Mouse (Mus musculus): Measurements from ENCODE around the gene Ctnnbip1. TPM values are rescaled to one million over a fixed set of nuclear protein-coding genes. Genes with fewer than 3 reads are reported as not detected.

Gene Ctnnbip1
- polyA plus RNA-seq, 3 experiments from 2014 or later: 0.59 to 1.4 (median 1.4) TPM

DNA sequence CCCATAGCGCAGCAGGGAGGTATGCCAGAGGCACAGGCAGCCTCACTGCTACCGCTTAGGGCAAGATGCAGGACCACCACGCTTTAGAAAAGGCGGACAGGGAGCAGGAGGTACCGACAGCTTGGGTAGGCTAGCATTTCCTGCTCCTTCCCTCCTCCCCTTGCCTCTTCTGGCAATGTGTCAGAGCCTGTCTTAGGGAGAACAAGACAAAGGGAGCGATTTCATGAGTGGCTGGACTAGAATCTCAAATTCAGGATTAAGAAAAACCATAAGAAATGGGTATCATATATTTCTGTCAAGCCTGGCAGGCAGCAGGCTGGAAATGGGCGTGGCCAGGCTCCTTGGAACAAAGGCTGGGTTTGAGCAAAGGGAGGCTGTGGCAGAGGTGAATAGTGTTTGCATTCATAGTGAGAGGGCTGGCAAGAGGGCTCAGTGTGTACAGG, 44.9 kb downstream of the Ctnnbip1 start:
- ATAC-seq: no peak

DNA sequence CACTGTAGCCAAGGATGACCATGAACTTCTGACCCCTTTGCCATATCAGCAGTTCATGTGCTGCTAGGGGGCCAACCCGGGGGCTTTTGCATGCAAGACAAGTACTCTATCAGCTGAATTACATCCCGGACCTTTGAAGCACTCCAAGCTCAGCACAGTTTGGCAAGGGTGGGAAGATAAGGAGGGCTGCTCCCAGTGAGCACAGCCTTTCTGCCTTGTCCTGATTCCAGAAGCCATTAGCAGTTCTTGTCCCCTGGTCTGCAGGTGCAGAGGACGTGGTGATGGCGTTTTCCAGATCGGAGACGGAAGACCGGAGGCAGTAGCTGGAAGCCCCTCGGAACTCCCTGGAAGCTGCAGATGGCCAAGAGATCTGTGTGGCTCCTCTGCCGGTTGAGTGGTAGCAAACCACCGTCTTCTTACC, 45.9 kb downstream of the Ctnnbip1 start:
- no peak for ATAC-seq

DNA sequence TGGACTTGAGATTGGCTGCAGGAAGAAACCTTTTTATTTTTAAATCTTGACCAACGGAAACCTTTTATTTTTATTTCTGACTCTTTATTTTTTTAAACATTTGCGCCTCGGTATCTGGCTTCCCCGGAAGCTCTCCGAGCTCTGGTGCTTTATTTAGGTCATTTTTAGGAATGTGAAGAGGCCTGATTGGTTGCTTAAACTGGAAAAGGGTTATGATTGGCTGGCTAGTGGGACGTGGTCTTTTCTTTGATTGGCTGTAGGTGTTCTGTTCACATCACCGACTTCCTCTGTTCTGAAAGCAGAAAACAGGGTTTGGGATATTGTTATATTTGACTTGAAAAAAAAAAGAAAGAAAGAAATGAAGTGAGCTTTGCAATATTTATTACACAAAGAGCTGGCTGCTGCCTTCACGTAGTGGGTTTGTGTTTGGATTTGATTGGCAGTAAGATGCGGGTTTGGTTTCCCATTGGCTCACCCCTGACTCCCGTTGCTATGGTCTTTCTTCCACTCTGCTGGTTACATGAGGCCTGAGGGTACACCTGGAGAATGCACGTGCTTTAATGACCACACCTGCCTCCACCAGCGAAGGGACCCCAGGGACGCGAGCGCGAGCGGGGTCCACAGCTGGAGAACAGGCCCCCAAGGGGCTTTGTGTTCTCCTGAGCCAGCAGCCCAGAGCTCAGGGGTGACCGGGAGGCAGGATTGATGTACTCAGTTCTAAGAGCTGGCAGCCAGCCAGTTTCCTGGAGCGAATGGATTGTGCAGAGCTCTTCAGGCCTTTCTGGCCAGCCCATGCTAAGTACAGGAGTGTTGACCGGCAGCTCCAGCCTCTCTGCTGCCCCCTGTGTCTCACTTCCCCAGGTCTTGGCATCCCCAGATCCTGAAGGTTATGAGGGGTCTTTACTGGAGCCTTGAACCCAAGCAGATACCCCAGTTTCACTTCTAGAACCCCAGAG, 46.7 kb downstream of the Ctnnbip1 start:
- no peak for ATAC-seq

DNA sequence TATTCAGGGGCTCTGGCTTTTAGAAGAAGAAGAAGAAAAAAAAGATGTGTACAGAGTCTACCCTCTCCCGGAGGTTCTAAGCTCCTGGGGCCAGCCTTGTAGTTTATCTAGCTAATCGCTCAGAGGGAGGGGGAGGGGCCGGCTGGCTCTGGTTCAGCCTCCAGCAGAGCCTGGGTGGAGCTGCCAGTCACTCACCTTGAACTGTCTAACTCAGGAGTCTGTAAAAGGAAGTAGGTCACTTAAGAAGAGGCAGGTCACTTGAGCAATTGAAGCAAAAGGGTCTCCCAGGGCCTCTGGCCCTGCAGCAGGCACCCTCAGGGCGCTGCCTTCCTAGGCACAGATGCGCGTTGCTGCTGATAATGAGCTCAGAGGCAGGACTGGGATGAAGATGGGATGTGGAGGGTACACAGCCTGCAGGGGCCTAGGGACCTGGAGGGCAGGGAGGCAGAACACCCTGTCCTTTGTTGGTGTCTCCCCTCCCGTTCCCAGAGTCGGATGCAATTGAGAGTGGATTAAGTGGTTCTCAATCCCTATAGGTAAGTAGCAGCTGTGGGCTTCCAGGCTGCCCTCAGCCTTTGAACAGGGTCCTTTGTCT, 49.5 kb downstream of the Ctnnbip1 start:
- no peak for ATAC-seq

DNA sequence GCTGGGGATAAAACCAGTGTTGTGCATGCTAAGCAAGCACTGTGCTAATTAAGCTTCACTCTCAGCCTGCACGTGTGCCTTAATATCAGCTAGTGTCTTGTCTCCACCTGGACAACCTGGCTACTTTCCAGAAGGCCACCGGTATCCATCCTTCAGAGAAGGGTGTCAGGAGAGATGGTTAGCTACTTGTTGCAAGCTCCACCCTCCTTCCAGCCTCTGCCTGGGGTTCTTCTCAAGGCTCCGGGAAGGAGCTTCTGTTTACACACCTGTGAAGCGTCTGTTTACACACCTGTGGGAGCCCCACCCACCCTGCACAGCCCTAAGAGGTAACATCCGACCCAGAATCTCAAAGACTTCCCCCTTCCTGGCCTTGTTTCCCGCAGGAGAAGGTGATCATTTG, 50.6 kb downstream of the Ctnnbip1 start:
- no peak for ATAC-seq

DNA sequence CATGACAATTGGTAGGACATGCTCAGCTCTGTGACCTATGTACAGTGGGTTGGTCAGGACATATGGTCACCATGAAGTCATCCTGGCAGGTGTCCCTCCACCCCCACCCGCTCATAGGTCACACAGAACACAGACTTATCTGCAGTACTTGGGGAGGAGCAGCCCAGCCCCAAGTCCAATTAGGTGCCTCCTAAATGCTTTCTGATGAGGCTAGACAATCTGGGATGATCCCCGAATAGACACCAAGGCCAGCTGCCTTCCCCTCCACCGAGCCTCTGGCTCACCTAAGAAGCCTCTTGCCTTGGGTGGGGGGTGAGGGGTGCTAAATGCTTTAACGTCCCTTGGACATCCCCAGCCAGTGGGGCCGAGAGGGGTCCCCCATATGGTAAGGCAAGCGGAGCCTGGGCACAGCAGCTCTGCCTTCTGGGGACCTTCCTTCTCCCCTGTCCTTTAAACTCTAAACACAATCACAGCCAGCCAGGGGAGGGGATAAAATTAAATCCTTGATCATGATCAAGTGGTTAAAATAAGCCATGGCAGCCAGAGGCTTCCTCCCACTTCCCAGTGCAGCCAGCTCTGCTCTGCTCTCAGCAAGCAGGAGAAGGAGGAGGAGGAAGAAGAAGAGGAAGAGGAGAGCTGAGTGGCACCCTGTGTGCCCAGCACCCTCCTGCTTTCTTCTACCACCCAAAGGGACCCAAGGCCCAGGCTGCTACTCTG, 51.9 kb downstream of the Ctnnbip1 start:
- ATAC-seq: no peak

DNA sequence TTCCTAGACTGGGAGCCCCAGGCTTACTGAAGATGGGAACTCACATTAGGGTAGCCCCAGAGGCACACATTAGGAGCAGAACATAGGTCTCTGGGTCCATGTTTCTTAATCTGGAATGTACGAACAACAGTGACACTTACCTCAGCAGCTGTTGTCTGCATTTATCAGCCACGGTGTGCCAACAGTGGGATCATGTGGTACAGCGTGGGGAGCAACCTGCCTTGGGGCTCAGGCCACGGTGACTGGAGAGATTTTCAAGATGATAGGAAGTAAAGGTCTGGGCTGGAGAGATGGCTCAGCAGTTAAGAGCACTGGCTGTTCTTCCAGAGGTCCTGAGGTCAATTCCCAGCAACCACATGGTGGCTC, 52.4 kb downstream of the Ctnnbip1 start:
- ATAC-seq: no peak

DNA sequence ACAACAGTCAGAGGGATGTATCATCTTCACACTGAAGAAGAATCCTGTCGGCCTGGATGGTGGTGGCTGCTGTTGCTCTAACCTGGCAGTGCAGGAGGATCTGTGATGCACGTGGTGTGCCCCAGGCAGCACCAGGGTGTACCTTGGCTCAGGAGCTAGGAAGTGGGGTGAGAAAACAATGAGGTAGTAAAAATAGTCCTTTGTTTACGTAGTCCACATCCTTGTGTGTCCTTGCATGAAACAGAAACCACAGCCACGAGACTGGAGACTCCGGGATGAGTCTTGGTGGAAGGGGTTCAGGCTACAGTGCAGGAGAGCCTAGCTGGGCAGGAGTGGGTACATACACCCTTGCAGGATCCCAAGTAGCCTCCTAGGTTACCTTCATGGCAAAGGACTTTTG, 53.2 kb downstream of the Ctnnbip1 start:
- no peak for ATAC-seq

DNA sequence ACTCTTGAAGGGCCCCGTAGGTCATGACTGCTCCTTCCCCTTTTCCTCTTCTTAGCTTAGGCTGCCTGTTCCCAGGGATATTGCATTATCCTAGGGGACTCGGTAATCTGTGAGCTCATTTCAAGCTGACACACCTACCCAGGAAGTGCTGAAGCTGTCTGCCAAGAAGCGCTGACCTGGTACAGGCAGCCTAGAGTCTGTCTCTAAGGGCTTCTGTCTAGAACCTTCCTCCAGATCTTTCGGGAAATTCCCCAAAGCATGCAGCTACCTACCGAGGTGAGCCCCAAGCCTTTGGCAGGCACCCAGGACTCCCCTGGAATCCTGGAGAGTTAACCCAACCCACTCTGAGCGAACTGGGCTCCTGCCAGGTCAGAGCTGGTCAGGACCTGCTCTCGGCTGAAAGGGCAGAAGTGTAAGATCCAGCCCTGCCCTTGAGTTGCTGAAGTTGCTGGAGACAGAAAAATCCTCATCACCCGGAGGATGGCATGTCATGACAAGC, 53.7 kb downstream of the Ctnnbip1 start:
- no peak for ATAC-seq

DNA sequence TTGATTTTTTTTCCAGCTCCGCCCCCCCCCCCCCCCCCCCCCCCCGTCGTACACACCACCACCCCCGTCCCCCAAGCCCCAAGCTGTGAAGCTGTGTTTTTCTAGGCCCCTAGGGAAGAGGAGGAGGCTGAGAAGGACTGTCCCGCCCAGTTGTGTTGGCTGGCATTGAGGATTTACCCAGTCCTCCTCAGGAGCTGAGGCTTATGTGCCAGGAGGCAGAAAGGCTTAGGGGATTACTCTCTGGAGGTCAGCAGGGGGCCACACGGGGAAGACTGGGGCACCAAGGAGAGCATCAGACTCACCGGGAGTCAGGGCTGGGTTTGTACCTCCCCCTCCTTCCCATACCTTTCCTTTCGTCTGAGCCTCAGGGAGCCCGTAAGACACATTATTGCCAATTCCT, 54.4 kb downstream of the Ctnnbip1 start:
- no peak for ATAC-seq

DNA sequence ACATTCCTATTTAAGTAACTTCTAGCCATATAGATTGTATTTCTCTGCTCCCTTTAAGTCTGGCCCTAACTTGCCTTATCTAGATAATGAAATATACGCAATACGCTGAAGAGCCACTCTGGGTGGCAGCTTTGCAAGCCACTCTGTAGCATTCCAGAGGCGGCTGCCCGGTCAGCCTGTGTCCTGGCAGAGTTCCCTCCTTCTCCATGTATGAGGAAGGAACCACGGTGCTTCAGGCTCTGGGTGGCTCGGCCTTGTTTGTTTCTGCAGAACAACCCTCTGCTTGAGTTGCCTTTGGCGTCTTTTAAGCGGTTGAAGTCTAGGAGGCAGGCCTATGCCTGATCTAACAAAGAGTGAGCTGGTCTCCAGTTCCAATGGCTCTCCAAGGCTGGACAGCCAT, 54.8 kb downstream of the Ctnnbip1 start:
- ATAC-seq: no peak

DNA sequence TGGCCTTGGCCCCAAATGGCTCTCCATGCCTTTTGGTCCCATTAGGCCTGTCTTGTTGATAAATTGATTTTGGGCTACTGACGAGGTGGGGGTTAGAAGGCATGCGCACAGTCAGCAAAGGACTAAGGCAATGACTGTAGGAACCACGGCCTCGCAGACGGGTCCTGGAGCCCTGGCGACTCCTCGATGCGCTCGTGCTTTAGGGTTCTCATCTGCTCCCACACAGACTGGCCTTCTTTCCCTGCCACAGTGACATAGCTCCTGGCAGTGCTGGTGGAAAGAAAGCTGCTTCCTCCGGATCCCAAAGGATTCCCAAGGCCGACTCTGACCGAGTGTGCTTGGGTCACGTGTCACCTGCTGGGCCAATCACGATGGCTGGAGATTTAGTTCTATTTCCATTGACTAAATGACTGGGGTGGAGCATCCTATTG, 56.4 kb downstream of the Ctnnbip1 start:
- ATAC-seq: no peak

DNA sequence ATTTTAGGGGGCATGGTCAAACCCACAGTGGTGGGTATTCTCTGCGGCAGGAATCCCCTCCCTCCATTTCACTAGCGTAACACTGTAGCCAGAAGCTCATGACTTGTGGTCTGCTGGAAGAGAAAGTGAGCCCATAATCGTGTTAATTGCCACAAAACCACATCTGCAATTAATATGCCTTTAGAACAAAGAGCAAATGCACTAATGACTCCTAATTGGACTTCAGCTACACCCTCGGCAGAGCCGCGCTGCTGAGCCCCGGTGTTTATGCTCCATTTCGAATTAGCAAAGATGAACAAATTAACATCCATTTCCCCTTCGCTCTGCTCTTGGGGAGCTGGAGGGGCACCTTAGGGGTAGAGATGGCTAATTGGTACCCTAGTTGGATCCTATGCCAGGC, 58.0 kb downstream of the Ctnnbip1 start:
- no peak for ATAC-seq

DNA sequence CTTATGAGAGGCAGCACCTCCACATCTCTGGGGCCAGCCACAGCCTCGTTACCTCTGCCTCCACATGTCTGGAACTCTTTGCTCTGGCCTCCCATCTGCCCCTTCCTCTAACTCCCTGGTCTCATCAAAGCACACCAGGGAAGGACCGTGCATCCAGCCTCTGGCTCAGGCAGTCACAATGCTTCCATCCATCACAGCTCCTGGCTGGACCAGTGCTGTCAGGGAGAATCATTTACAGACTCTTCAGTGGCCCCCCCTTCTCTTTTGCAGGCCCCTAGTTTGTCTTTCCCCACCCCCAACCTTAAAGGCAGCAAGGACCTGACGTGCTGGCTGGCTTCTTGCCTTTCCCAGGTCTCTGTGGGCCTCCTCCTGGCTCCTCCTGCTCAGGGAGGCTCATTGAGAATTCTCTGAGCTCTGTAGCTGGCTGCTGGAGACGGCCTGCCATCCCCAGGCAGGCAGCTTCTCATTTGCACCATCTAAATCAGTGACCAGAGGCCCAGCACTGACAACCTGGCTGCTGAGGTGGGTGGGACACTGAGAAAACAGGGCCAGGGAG, 59.0 kb downstream of the Ctnnbip1 start:
- ATAC-seq: no peak

DNA sequence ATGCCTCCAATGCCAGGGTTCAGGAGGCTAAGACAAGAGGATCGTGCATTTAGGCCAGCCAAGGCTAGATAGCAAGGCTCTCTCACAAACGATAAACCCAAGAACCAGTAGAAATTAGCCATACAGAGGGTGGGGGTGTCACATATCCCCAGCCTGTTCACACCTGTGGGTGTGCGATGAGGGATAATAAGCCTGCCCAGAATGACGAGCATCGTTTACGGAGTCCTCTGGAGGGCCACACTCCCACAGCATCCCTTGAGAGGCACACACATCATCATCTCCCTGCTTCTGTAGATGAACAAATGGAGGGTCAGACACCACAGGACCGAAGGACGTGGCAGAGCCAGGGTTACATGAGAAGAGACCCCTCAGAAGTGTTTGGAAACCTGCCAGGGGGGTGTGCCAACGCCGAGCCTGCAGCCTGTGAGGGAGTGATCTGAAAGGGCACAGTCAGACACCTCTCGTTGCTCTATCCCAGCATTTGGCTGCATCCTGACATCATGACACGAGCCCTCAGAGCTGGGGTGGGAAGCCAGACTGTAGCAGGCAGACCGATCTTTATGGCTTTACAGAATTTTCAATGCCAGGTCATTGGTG, 60.1 kb downstream of the Ctnnbip1 start:
- no peak for ATAC-seq

DNA sequence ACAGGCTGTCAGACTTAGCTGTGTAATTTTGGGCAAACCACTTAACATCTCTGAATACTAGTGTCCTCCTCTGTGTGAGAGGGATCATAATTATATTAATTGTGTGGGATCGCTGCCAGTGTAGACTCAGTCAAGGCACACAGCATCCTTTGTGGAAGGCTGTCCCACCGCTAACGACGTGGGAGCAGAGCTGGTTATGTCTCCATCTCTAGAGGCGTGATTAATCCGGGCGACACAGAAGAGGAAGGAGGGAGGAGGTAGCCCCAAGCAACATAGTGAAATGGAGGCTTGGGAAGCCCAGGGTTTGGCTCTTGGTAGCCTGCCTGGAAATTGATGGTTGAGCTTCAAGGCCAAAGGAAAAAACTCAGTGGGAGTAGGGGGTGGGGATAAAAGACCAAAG, 60.8 kb downstream of the Ctnnbip1 start:
- no peak for ATAC-seq

DNA sequence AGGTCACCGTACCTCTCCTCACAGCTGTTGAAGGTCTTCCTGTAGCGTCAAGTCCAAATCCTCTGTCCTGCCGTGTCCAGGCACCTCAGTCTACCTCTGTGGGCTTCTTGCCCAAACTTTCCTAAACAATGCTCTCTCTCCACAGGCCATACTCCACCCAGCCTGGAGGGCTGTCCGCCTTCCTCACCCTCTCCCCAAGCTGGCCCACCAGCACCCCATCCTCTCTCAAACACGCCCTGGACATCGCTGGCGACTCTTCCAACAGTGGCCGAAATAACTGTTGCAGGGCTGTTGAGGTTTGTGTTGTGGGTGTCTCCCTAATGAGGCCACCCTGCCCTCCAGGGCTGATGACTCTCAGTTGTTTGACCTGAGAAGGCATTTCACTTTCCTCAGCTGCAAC, 67.2 kb downstream of the Ctnnbip1 start:
- no peak for ATAC-seq

DNA sequence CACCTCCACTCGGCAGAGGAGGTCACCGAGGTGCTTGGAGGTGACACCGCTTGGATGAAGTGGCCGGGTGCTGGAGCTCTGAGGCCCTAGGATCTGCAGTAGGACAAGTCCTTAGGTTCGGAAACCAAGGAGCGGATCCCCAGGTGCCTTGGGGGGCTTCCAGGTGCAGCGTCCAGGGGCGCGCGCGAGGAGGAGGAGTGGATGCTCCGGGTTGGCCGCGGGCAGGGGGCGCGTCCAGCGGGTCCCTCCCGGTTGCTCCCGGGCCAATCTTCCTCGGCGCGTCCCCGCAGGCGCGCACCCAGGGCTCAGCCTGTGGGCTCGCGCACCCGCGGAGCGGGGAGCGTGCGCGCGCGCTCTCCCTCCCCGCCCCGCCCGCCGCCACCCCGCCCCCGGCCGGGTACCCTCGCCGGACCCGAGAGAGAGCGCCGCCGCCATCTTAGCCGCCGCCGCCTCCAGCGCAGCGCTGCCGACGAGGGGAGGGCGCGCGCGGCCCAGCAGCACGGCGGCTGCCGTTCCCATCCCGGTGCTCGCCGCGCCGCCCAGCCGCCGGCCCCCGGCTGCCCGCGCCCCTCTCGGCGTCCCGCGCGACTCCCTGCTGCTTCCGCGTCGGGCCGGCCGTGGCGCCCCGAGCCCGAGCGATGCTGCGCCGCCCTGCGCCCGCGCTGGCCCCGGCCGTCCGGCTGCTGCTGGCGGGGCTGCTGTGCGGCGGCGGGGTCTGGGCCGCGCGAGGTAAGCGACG, 68.2 kb downstream of the Ctnnbip1 start, which contains the start of gene Clstn1:
TSS of gene Clstn1 (plus strand) at position 425 of the 739 bp plus-strand sequence.
- ATAC-seq: peak; percentile 69

DNA sequence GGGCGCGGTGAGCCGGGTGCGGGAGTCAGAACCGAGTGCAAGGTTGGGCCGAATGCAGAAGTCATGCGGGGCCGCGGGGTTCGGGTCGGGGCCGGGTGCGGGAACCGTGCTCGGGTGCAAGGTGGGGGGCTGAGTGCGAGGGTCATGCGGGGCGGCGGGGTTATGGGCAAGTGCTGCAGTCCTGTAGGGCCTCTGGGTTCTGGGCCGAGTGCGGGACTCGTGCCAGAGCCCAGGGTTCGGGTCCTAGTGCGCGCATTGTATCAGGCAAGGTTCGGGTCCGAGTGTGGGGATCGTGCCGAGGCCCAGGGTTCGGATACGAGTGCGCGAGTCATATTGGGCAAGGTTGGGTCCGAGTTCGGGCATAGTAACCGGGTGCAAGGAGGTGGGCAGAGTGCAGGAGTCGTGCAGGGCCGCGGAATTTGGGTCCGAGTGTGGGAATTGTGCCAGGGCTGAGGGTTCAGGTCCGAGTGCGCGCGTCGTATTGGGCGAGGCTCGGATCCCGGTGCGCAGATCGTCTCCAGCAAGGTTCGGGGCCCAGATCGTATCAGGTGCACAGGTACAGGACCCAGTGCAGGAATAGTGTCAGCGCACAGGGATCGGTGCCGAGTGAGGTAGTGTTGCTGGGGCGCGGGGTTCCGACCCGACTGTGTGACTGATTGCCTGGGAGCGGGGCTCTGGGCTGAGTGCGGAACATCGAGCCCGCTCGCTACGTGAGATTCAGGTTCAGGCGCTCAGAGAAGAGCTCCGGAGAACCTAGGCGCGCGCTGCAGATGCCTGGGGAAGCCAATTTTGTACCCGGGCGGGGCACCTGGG, 69.0 kb downstream of the Ctnnbip1 start:
- peak; percentile 32 for ATAC-seq

DNA sequence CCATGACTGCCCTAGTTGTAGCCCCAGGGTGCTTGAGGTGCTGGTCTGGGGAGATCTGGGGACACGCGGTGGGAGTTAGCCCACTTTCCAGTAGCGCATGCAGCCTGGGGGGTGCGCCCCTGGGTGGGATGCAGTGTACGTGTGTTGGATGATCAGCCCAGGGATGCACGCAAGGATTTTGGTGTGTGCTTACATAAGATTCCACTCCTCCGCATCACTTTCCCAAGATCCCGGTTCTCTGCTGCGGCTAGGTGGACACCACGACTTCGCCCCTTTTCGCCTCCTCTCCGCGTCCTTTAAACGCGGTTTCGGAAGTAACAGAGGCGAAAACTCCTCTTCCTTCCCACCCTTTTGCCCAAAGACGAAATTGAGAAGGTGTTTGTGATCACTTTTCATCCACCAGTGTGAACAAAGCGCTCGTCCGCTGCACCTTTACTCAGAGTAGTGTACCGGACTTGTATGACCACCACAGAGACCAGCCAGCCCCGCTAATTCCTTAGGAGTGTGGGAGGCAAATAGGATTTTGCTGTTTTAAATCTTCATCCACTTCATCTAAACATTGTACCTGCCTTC, 69.6 kb downstream of the Ctnnbip1 start:
- no peak for ATAC-seq

Data from inflammation-experienced regulatory T-cells, adult 6 months (primary cell).